ENCODE assay signal across 9 mouse cellular contexts in the genomic region with DNA sequence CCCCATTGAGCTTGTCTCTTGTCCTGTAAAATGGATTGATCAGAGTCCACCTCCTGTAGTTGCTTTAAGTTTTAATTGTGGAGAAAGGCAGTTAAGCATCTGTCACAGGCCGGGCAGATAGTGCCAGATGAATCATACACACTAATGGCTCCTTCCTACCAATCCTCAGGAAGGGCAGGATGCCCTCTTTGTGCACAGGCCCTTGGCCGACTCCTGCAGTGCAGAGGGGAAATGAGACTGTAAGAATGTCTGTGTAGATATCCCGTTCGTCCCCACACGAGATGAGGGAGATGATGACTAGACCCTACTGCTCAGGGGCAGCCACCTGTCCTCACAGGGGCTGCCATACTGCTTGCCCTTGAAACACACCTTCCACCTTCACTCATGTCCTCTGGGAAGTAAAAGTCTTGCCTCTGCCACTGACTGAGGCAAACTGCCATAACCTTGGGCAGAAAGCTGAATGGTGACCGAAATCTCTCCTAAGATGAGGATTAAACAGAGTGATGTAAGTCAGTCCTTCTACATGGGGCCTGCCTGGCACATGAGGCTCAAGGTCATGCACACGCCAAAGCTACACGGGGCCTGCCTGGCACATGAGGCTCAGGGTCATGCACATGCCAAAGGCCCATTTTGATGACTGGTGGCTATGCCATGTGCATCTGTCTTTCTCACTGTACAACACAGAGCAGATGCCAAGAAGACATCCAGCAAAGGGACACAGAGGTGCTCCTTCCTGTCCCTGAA. TPM values are rescaled to one million over a fixed set of nuclear protein-coding genes. Genes with fewer than 3 reads are reported as not detected.
A peak's percentile ranks its signal among the peaks of the same experiment; 100 is the strongest.
DNase-seq lines count a peak whose midpoint lies in the region; ATAC-seq and TF ChIP-seq lines count a peak whose summit lies in the region.
"Had no signal": no experiment of that assay in that cellular context is flagged by ENCODE, and none has a peak within 500 bp of the region (broad histone marks: within the 10 kb centered on the region; RNA-seq: fewer than 3 reads in every experiment).

No protein-coding gene starts in this region.

- intact Hi-C loops in heart, postnatal 25 days (cut with DNase I), result loop anchor here (5.0 kb wide), 1 partner anchor 35 kb away; no protein-coding TSS in a partner anchor

- no peak for DNase-seq in heart, postnatal 25 days (ENCODE audit: low spot score)
- DNase-seq in hindbrain, postnatal 0 days (ENCODE audit: low spot score), result no peak
- no peak for DNase-seq in frontal cortex, postnatal 25 days (ENCODE audit: low spot score in 2 of 2)
- DNase-seq: embryo, embryonic 11 days; gastrocnemius, postnatal 10 days had no signal

- 54% methylated on average over 8 of the region's 8 CpGs for whole genome bisulfite sequencing in heart, embryonic 16.5 days
- 73% methylated on average over 8 of the region's 8 CpGs for WGBS in hindbrain, postnatal 0 days

- no peak for TF ChIP-seq CTCF in hindbrain, postnatal 0 days (IDR thresholded peaks at IDR 0.05; ENCODE audit: low read depth)

- peak overlapping the region; percentile 65 for H3K9ac ChIP-seq in heart, embryonic 16.5 days (ENCODE audit: low read length)
- H3K9ac ChIP-seq in hindbrain, postnatal 0 days (replicated peaks; ENCODE audit: low read length), result no peak overlapping the region

- no peak overlapping the region for H3K4me2 ChIP-seq in heart, embryonic 16.5 days (ENCODE audit: low read depth, low read length)
- no peak overlapping the region for H3K4me2 ChIP-seq in hindbrain, postnatal 0 days (ENCODE audit: low read depth, low read length)

- H3K36me3 ChIP-seq in heart, embryonic 16.5 days (ENCODE audit: control insufficient read depth, insufficient read depth), result peaks cover 19% of the 10 kb centered on the region
- H3K36me3 ChIP-seq in megakaryocyte, embryonic 14.5 days (replicated peaks; ENCODE audit: low read length), result peaks cover 98% of the 10 kb centered on the region
- H3K36me3 ChIP-seq in hindbrain, postnatal 0 days (ENCODE audit: insufficient read depth, low read length), result 0 out of 2 replicates have a peak, but pooled peaks cover 3% of the 10 kb centered on the region

- no peaks in the 10 kb centered on the region for H3K27me3 ChIP-seq in heart, embryonic 16.5 days (ENCODE audit: control insufficient read depth, insufficient read depth, low read length)
- H3K27me3 ChIP-seq in megakaryocyte, embryonic 14.5 days (replicated peaks), result no peaks in the 10 kb centered on the region
- H3K27me3 ChIP-seq in hindbrain, postnatal 0 days (ENCODE audit: insufficient read depth, low read length), result no peaks in the 10 kb centered on the region

- H3K4me3 ChIP-seq in heart, embryonic 16.5 days (ENCODE audit: low read length), result no peak overlapping the region
- H3K4me3 ChIP-seq in megakaryocyte, embryonic 14.5 days (replicated peaks), result peak overlapping the region; percentile 40
- H3K4me3 ChIP-seq in hindbrain, postnatal 0 days (ENCODE audit: low read length), result no peak overlapping the region

- no peak for ATAC-seq in heart, embryonic 16.5 days (replicated peaks; ENCODE audit: extremely low read depth, insufficient read depth, low FRiP score)
- no peak for ATAC-seq in megakaryocyte, adult 5-6 weeks (ENCODE audit: poor library complexity, severe bottlenecking)
- no peak for ATAC-seq in hindbrain, postnatal 0 days
- no peak for ATAC-seq in erythroblast, adult 5-6 weeks (replicated peaks; ENCODE audit: low FRiP score, poor library complexity, severe bottlenecking)

- peaks cover 94% of the 10 kb centered on the region for H3K4me1 ChIP-seq in heart, embryonic 16.5 days (ENCODE audit: control insufficient read depth, insufficient read depth, low read length)
- H3K4me1 ChIP-seq in megakaryocyte, embryonic 14.5 days, result peaks cover 100% of the 10 kb centered on the region
- peaks cover 47% of the 10 kb centered on the region for H3K4me1 ChIP-seq in hindbrain, postnatal 0 days (ENCODE audit: insufficient read depth, low read length)

- H3K9me3 ChIP-seq in heart, embryonic 16.5 days (replicated peaks; ENCODE audit: control insufficient read depth, low read length), result no peaks in the 10 kb centered on the region
- H3K9me3 ChIP-seq in megakaryocyte, embryonic 14.5 days, result no peaks in the 10 kb centered on the region
- no peaks in the 10 kb centered on the region for H3K9me3 ChIP-seq in hindbrain, postnatal 0 days (ENCODE audit: low read length)

- peak overlapping the region; percentile 99 for H3K27ac ChIP-seq in heart, embryonic 16.5 days (ENCODE audit: low read length)
- peak overlapping the region; percentile 2; the same call in 1 of the 2 replicates for H3K27ac ChIP-seq in hindbrain, postnatal 0 days

RNA-seq across cellular contexts. Expression of gene Actn4, which starts 40.2 kb away (rescaled TPM):
- 260 and 301 TPM in 2 replicates for polyA plus RNA-seq in heart, embryonic 16.5 days (2015; fragmentation: Nextera tagmentation; extraction: Ambion mirVana)
- total RNA-seq in heart, postnatal 25 days (2021), result 100 to 1,000 TPM in 1 of 2 experiments, 10 to 100 TPM in 1; 77.0 to 101 TPM
- polyA plus RNA-seq in megakaryocyte, embryonic 14.5 days (2012; ENCODE audit: insufficient read depth, low replicate concordance), result 517 and 590 TPM in 2 replicates
- 82.5 and 87.8 TPM in 2 replicates for total RNA-seq in megakaryocyte, adult 5-6 weeks (2015)
- total RNA-seq in megakaryocyte, adult 5-6 weeks (2017), result 44.7 and 55.1 TPM in 2 replicates
- 81.3 and 85.7 TPM in 2 replicates for total RNA-seq in hindbrain, postnatal 0 days (2014; rRNA removed)
- 114 and 115 TPM in 2 replicates for polyA plus RNA-seq in hindbrain, postnatal 0 days (2015; fragmentation: Nextera tagmentation; extraction: Ambion mirVana)
- 42.0 and 55.3 TPM in 2 replicates for total RNA-seq in erythroblast, adult 5-6 weeks (2015; ENCODE audit: low replicate concordance)
- 45.1 and 45.4 TPM in 2 replicates for total RNA-seq in erythroblast, adult 5-6 weeks (2017; ENCODE audit: low replicate concordance)

RNA-seq across cellular contexts. Expression of gene Capn12, which starts 40.7 kb away (rescaled TPM):
- polyA plus RNA-seq in heart, embryonic 16.5 days (2015; fragmentation: Nextera tagmentation; extraction: Ambion mirVana), result 0.41 and 0.42 TPM in 2 replicates
- under 1 TPM; 0.08 to 0.22 TPM for total RNA-seq in heart, postnatal 25 days (2021)
- polyA plus RNA-seq in megakaryocyte, embryonic 14.5 days (2012; ENCODE audit: insufficient read depth, low replicate concordance), result 0.08 TPM in 1 of 2 replicates, not detected in the other
- total RNA-seq in megakaryocyte, adult 5-6 weeks (2015), result not detected in 2 replicates
- not detected in 2 replicates for total RNA-seq in megakaryocyte, adult 5-6 weeks (2017)
- total RNA-seq in hindbrain, postnatal 0 days (2014; rRNA removed), result 0.07 TPM in 1 of 2 replicates, not detected in the other
- 0.53 and 0.62 TPM in 2 replicates for polyA plus RNA-seq in hindbrain, postnatal 0 days (2015; fragmentation: Nextera tagmentation; extraction: Ambion mirVana)
- total RNA-seq in erythroblast, adult 5-6 weeks (2015; ENCODE audit: low replicate concordance), result not detected in 2 replicates
- 0.26 and 0.42 TPM in 2 replicates for total RNA-seq in erythroblast, adult 5-6 weeks (2017; ENCODE audit: low replicate concordance)

RNA-seq across cellular contexts. Expression of gene Lgals7, which starts 58.2 kb away (rescaled TPM):
- polyA plus RNA-seq in heart, embryonic 16.5 days (2015; fragmentation: Nextera tagmentation; extraction: Ambion mirVana), result 1.5 and 2.1 TPM in 2 replicates
- total RNA-seq in heart, postnatal 25 days (2021), result 1 to 10 TPM; 1.8 to 1.9 TPM
- polyA plus RNA-seq in megakaryocyte, embryonic 14.5 days (2012; ENCODE audit: insufficient read depth, low replicate concordance), result not detected in 2 replicates
- not detected in 2 replicates for total RNA-seq in megakaryocyte, adult 5-6 weeks (2015)
- not detected in 2 replicates for total RNA-seq in megakaryocyte, adult 5-6 weeks (2017)
- 1.1 TPM in 1 of 2 replicates, not detected in the other for total RNA-seq in hindbrain, postnatal 0 days (2014; rRNA removed)
- 3.7 and 5.0 TPM in 2 replicates for polyA plus RNA-seq in hindbrain, postnatal 0 days (2015; fragmentation: Nextera tagmentation; extraction: Ambion mirVana)
- total RNA-seq in erythroblast, adult 5-6 weeks (2015; ENCODE audit: low replicate concordance), result not detected in 2 replicates
- total RNA-seq in erythroblast, adult 5-6 weeks (2017; ENCODE audit: low replicate concordance), result not detected in 2 replicates

RNA-seq across cellular contexts. Expression of gene Eif3k, which starts 59.8 kb away (rescaled TPM):
- 262 and 283 TPM in 2 replicates for polyA plus RNA-seq in heart, embryonic 16.5 days (2015; fragmentation: Nextera tagmentation; extraction: Ambion mirVana)
- 100 to 1,000 TPM; 148 to 164 TPM for total RNA-seq in heart, postnatal 25 days (2021)
- 143 and 185 TPM in 2 replicates for polyA plus RNA-seq in megakaryocyte, embryonic 14.5 days (2012; ENCODE audit: insufficient read depth, low replicate concordance)
- total RNA-seq in megakaryocyte, adult 5-6 weeks (2015), result 216 and 241 TPM in 2 replicates
- 340 and 348 TPM in 2 replicates for total RNA-seq in megakaryocyte, adult 5-6 weeks (2017)
- total RNA-seq in hindbrain, postnatal 0 days (2014; rRNA removed), result 347 and 472 TPM in 2 replicates
- polyA plus RNA-seq in hindbrain, postnatal 0 days (2015; fragmentation: Nextera tagmentation; extraction: Ambion mirVana), result 309 TPM in 2 replicates
- total RNA-seq in erythroblast, adult 5-6 weeks (2015; ENCODE audit: low replicate concordance), result 50.7 and 81.1 TPM in 2 replicates
- 115 and 133 TPM in 2 replicates for total RNA-seq in erythroblast, adult 5-6 weeks (2017; ENCODE audit: low replicate concordance)

RNA-seq across cellular contexts. Expression of gene Map4k1, which starts 60.0 kb away (rescaled TPM):
- polyA plus RNA-seq in heart, embryonic 16.5 days (2015; fragmentation: Nextera tagmentation; extraction: Ambion mirVana), result 6.0 and 12.2 TPM in 2 replicates
- total RNA-seq in heart, postnatal 25 days (2021), result 1 to 10 TPM in 1 of 2 experiments, under 1 TPM in 1; 0.44 to 1.3 TPM
- 270 and 353 TPM in 2 replicates for polyA plus RNA-seq in megakaryocyte, embryonic 14.5 days (2012; ENCODE audit: insufficient read depth, low replicate concordance)
- 53.8 and 54.4 TPM in 2 replicates for total RNA-seq in megakaryocyte, adult 5-6 weeks (2015)
- total RNA-seq in megakaryocyte, adult 5-6 weeks (2017), result 44.2 and 60.4 TPM in 2 replicates
- total RNA-seq in hindbrain, postnatal 0 days (2014; rRNA removed), result 4.1 and 5.8 TPM in 2 replicates
- 12.5 and 15.0 TPM in 2 replicates for polyA plus RNA-seq in hindbrain, postnatal 0 days (2015; fragmentation: Nextera tagmentation; extraction: Ambion mirVana)
- total RNA-seq in erythroblast, adult 5-6 weeks (2015; ENCODE audit: low replicate concordance), result 5.6 and 6.7 TPM in 2 replicates
- 11.3 and 11.8 TPM in 2 replicates for total RNA-seq in erythroblast, adult 5-6 weeks (2017; ENCODE audit: low replicate concordance)
